ENCODE assay signal across 8 mouse cellular contexts in the genomic region with DNA sequence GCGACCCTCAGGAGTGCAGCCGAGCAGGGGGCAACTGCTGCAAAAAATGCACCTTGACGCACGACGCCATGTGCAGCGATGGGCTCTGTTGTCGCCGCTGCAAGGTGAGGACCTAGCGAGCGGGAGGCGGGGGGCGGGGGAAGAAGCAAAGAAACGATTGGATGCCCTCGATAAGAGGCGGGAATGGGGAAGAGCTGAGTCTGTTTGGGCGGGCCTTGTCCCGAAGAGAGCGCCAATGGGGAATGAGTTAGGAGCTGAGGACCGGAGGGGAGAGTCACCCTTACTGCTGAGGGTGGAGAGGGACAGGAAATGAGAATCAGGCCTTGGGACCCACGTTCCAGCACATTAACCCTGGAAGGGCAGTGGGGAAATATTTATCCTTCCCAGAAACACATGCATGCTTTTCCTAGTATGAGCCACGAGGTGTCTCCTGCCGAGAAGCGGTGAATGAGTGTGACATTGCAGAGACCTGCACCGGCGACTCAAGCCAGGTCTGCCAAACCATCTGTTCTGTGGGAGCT. TPM values are rescaled to one million over a fixed set of nuclear protein-coding genes. Genes with fewer than 3 reads are reported as not detected.
DNase-seq lines count a peak whose midpoint lies in the region; ATAC-seq and TF ChIP-seq lines count a peak whose summit lies in the region.

No protein-coding gene starts in this region.

- peak; percentile 46 for TF ChIP-seq CTCF in kidney, adult 2 months (conservative IDR thresholded peaks at IDR 0.05; ENCODE audit: insufficient read depth, insufficient read length, low read depth, low read length)
- peak; percentile 70 for TF ChIP-seq CTCF in midbrain, postnatal 0 days (IDR thresholded peaks at IDR 0.05)

- peaks cover 9% of the 10 kb centered on the region for H3K36me3 ChIP-seq in embryonic facial prominence, embryonic 12.5 days
- no peaks in the 10 kb centered on the region for H3K36me3 ChIP-seq in kidney, adult 2 months (ENCODE audit: control insufficient read depth, insufficient read depth, low read length)
- peaks cover 23% of the 10 kb centered on the region for H3K36me3 ChIP-seq in midbrain, postnatal 0 days (ENCODE audit: insufficient read depth, low read length)

- peak overlapping the region; percentile 59 for H3K4me3 ChIP-seq in embryonic facial prominence, embryonic 12.5 days
- peak overlapping the region; percentile 44 for H3K4me3 ChIP-seq in kidney, adult 2 months (ENCODE audit: insufficient read depth, low read depth, low read length)
- H3K4me3 ChIP-seq in midbrain, postnatal 0 days (ENCODE audit: low read depth, low read length), result peak overlapping the region; percentile 50

- no peaks in the 10 kb centered on the region for H3K9me3 ChIP-seq in embryonic facial prominence, embryonic 12.5 days
- H3K9me3 ChIP-seq in midbrain, postnatal 0 days (ENCODE audit: low read length), result no peaks in the 10 kb centered on the region

- 2% methylated on average over 25 of the region's 25 CpGs for WGBS in embryonic facial prominence, embryonic 12.5 days
- 1% methylated on average over 24 of the region's 25 CpGs for WGBS in kidney, adult 2 months
- WGBS in midbrain, postnatal 0 days, result under 1% methylated on average over 25 of the region's 25 CpGs

- 0 out of 2 replicates have a peak, but pooled peaks cover 1% of the 10 kb centered on the region for H3K27me3 ChIP-seq in embryonic facial prominence, embryonic 12.5 days
- H3K27me3 ChIP-seq in kidney, adult 2 months (replicated peaks; ENCODE audit: control insufficient read depth, insufficient read depth, low read length), result no peaks in the 10 kb centered on the region
- H3K27me3 ChIP-seq in midbrain, postnatal 0 days (ENCODE audit: insufficient read depth, low read length), result no peaks in the 10 kb centered on the region

- H3K9ac ChIP-seq in embryonic facial prominence, embryonic 12.5 days, result peak overlapping the region; percentile 67
- H3K9ac ChIP-seq in midbrain, postnatal 0 days (replicated peaks; ENCODE audit: low read length, poor library complexity, severe bottlenecking), result peak overlapping the region; percentile 80

- ATAC-seq in embryonic facial prominence, embryonic 12.5 days (ENCODE audit: insufficient number of reproducible peaks, insufficient read depth, low FRiP score, low TSS enrichment), result peak; percentile 78
- ATAC-seq in midbrain, postnatal 0 days (ENCODE audit: low FRiP score), result peak; percentile 76

- peaks cover 68% of the 10 kb centered on the region for H3K4me1 ChIP-seq in embryonic facial prominence, embryonic 12.5 days
- no peaks in the 10 kb centered on the region for H3K4me1 ChIP-seq in kidney, adult 2 months (ENCODE audit: control insufficient read depth, insufficient read depth, low read length)
- H3K4me1 ChIP-seq in midbrain, postnatal 0 days (ENCODE audit: insufficient read depth, low read length), result peaks cover 5% of the 10 kb centered on the region; the same call in 1 of the 2 replicates

- H3K4me2 ChIP-seq in embryonic facial prominence, embryonic 12.5 days (replicated peaks), result peak overlapping the region; percentile 79
- peak overlapping the region; percentile 88 for H3K4me2 ChIP-seq in midbrain, postnatal 0 days (ENCODE audit: low read depth, low read length, poor library complexity, severe bottlenecking)

- DNase-seq in 3T3-L1 (ENCODE audit: low read depth, low spot score) (peak; percentile 86), liver (peak; percentile 75)
- peak; percentile 47 to 75 for DNase-seq in adrenal gland, postnatal 4 days (ENCODE audit: low spot score in 2 of 2)
- peak; percentile 81 for DNase-seq in heart, adult 8-10 months (ENCODE audit: low spot score)
- peak; percentile 93 for DNase-seq in kidney, adult 2 months
- peak; percentile 93 for DNase-seq in midbrain, postnatal 0 days (ENCODE audit: low spot score)
- DNase-seq in thymus, adult 18-20 months, result peak; percentile 55 to 60

- TF ChIP-seq POLR2A in kidney, adult 2 months (IDR thresholded peaks at IDR 0.05; ENCODE audit: low read depth, low read length), result no peak

- peak overlapping the region; percentile 94 for H3K27ac ChIP-seq in embryonic facial prominence, embryonic 12.5 days
- H3K27ac ChIP-seq in kidney, adult 2 months (ENCODE audit: insufficient read depth, low read depth, low read length), result peak overlapping the region; percentile 26; the same call in 1 of the 2 replicates
- H3K27ac ChIP-seq in midbrain, postnatal 0 days (ENCODE audit: low read depth, low read length), result peak overlapping the region; percentile 90

RNA-seq across cellular contexts. Expression of gene Adam11, which starts 13.4 kb away (rescaled TPM):
- 10 to 100 TPM; 17.4 to 17.6 TPM for total RNA-seq in adrenal gland, postnatal 4 days (2021)
- polyA plus RNA-seq in embryonic facial prominence, embryonic 12.5 days (2016; fragmentation: Nextera tagmentation; extraction: Ambion mirVana), result 23.2 and 25.0 TPM in 2 replicates
- 1 to 10 TPM; 4.4 to 6.8 (median 6.0) TPM for total RNA-seq in heart, adult 8-10 months (2022)
- 5.0 and 5.2 TPM in 2 replicates for polyA plus RNA-seq in kidney, adult 2 months (2012; rRNA removed)
- 43.8 and 46.9 TPM in 2 replicates for total RNA-seq in midbrain, postnatal 0 days (2014; rRNA removed)
- polyA plus RNA-seq in midbrain, postnatal 0 days (2015; fragmentation: Nextera tagmentation; extraction: Ambion mirVana), result 21.5 and 22.3 TPM in 2 replicates

RNA-seq across cellular contexts. Expression of gene Gjc1, which starts 44.8 kb away (rescaled TPM):
- 10 to 100 TPM; 39.6 to 40.2 TPM for total RNA-seq in adrenal gland, postnatal 4 days (2021)
- 103 and 105 TPM in 2 replicates for polyA plus RNA-seq in embryonic facial prominence, embryonic 12.5 days (2016; fragmentation: Nextera tagmentation; extraction: Ambion mirVana)
- 10 to 100 TPM; 13.9 to 25.4 (median 20.5) TPM for total RNA-seq in heart, adult 8-10 months (2022)
- 4.9 and 5.1 TPM in 2 replicates for polyA plus RNA-seq in kidney, adult 2 months (2012; rRNA removed)
- total RNA-seq in midbrain, postnatal 0 days (2014; rRNA removed), result 18.1 and 18.8 TPM in 2 replicates
- 14.8 and 17.8 TPM in 2 replicates for polyA plus RNA-seq in midbrain, postnatal 0 days (2015; fragmentation: Nextera tagmentation; extraction: Ambion mirVana)

Comparison
In these comparisons a context has a peak if more than half of its experiments do, and no peak if none do; other contexts are left out.
1. Peak in every context shown above with its lines: DNase-seq, ATAC-seq, H3K4me3 ChIP-seq and H3K27ac ChIP-seq.
2. H3K27ac ChIP-seq: peak in every context shown above with its lines; median percentile 94 in embryonic facial prominence, embryonic 12.5 days; 90 in midbrain, postnatal 0 days; 26 in kidney, adult 2 months.